Mouse (Mus musculus) cerebellum, adult (tissue): ENCODE measurements around the gene Clasp1.
A peak's percentile ranks its signal among the peaks of the same experiment; 100 is the strongest.

Source experiments
- ATAC-seq: cut with Nextera tagmentation; 2 replicates; pipeline ENCODE4 v1.9.2; 2017; ENCODE audit warnings: mild to moderate bottlenecking, moderate library complexity, mixed read lengths; ENCODE audit not compliant: insufficient number of reproducible peaks, low FRiP score, low TSS enrichment

Clasp1 gene

DNA sequence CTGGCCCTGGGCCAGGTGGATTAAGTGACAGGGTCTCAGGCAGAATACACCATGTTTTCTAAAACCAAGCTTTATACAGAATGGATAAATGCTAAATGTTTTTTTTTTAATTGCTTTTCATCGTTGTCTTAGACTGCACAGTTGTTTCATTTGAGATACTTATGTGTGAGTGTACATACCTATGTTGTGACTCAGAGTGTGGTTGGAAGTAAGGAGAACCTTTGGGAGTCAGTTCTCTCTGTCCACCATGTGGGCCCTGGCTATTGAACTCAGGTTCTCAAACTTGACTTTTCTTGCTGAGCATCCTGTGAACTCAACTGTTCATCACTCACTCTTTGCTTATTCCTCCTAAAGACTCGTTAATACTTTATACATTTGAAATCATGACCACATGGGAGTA lies 58.3 kb downstream of the Clasp1 start:
- no peak for ATAC-seq

DNA sequence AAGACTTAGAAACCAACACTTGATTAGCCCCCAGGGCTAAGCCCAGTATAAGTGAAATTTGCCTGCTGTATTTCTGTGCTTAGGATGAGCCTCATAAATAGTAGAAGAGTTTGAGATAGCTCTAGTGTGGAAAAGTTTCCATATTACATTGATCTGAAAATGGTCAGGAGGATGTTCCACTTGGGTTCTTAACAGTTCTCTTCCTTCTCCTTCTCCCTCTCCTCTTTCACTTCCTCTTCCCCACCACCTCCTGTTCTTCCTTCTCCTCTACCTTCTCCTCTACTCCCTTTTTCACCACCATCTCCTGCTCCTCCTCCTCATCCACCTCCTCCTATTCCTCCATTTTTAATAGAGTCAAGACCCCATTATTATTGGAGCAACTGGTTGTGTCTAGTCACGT lies 59.4 kb downstream of the Clasp1 start:
- no peak for ATAC-seq

DNA sequence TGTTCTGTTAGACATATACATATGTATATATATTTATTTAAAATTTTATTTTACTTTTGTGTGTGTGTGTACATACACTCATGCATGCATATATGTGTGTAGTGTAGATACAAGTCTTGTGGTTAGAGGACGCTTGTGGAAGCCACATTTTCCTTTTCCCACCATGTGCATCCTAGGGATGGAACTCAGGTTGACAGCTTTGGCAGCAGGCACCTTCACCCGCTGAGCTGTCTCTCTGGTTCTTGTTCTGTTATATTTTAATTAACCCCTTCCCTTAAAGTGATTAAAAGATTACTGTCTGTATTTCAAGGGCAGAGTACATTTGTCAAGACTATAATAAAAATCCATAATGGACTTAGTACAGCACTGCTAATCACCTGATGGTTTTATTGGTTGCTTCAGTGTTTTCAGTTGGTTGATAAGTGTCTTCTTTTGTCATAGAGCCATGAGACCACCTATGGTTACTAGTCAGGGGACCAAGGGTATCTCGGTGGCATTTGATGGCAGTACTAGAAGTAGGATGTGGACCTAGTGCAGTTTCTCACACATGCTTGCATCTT lies 62.1 kb downstream of the Clasp1 start:
- no peak for ATAC-seq

DNA sequence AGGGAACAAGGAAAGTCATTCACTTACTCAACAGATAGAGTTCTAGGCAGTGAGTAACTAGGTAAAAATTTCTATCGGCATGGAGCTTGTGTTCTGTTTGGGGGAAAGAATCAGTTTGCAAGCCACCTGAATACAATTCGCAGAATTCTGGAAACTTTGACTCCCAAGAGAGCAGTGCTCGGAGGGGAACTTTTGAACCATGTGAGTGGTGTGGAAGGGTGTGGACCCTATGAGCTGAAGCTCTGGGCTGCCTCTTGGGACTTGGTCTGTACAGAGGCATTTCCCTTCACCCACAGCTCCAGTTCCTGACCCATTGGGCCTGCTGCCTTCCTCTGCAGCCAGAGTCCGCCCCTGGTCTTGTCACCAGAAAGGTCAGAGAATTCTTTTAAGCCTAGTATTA lies 64.7 kb downstream of the Clasp1 start:
- no peak for ATAC-seq

DNA sequence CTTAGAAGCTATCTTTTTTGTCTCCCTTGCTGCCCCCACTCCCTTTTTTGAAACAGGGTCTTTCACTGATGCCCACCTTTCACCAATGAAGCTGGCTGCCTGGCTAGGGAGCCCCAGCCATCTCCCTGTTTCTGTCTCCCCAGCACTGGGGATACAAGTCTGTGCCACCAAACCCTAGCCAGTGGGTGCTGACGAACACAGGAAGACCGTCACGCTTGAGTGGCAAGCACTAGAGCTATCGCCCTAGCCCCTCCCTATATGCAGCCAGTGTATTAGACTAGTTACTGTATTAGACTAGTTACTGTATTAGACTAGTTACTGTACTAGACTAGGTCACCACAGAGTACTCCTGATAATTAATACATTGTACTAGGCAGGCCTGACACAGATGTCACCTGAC lies 66.0 kb downstream of the Clasp1 start:
- ATAC-seq, result no peak

DNA sequence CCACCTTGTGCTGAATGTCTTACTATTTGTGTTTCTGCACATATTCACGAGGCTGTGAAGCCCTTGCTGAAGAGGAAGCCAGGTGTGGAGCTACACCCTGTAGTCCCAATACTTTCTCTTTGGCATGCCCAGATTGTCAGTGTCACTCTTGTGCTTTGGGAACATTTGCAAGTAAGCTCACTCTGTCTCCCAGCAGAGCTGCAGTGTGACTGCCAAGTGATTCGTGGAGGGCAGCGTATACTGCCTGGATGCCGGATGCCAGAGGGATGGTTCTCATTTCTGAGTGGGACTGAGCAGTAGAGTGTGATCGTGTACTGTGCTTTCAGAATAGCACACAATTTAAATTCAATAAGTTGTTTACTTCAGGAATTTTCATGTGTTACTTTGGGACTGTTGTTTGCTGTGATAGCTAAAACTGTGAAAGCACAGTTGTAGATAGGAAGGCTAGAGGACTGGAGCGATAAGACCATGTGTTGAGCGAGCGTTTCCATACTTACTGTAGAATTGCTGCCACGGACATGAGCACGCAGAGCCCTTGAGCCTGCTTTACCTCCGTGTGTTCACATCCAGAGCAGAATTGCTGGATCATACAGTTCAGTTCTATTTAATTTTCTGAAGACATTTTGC lies 68.5 kb downstream of the Clasp1 start:
- ATAC-seq, result no peak

DNA sequence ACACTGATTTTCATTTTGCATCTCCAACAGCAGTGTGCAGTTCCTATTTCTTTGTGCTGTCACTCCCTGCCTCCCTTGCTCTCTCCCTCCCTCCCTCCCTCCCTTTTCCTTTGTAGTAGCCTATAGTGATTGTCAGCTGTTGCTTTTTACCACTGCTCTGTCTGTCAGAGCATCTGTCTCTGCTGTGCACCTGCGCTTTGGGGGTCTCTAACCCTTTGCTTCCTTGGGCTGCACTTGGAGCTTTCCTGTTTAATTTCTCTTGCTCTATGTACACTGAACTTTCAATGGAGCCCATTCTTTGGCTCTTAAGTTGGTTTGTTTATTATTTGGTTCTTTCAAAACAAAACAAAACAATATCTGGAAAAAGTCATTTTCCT lies 69.0 kb downstream of the Clasp1 start:
- no peak for ATAC-seq

DNA sequence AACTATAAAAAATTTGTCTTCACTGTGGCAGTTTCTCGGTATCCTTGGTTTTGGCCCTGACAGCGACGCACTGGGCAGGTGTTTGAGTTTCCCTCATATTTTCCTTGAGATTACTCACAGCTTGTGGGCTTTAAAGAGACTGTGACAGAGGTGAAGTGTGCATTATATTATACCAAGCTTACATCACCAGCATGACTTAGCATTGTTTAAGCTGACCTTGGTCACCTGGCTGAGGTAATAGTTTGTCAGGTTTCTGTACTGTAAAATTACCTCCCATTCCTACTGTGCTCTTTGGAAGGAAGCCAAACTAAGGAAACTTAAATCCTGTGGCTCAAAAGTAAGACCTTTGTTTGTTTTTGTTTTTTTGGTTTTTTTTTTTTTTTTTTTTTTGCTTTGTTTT lies 69.4 kb downstream of the Clasp1 start:
- no peak for ATAC-seq

DNA sequence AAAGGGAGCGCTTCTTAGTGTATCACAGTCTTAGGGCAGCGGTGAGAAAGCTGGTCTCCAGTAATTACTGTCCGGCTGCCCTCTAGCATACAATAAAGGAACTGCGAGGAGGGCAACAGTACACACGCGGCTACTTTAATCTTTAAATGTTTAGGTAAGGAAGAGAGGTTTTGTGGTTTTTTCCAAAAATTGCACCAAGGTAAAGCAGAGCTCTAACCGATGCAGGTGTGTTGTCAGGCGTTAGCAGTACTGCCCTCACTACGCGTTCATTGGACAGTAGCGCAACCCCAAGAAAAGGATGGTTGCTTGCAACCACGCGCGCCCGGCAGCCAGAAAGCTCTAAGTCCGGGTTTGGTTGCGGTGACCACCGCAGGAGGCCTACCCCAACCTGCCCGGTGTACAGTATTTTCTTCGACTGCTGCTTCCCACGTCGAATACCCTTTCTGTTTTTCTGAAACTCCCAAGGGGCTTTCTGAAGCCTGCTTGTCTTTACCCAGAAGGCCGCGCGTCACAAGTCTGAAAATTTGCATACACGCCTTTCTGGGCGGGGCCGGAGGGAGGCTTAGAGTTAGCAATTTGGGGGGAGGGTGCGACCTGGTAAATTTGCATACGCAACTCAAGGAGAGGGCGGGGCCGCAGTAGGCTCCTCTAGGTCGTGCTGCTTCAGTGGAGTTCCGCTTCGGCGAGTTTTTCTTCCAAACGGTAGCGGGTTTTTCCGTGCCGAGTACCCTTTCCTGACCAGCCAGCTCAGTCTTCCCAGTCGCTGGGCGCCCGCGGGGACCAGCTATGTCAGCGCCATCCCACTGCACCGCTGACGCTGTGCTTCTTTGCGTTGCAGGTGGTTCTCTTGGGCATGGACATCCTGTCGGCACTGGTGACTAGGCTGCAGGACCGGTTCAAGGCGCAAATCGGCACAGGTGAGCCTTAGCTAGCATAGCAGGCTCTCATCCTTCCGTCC lies 70.4 kb downstream of the Clasp1 start:
- peak; percentile 86 for ATAC-seq

DNA sequence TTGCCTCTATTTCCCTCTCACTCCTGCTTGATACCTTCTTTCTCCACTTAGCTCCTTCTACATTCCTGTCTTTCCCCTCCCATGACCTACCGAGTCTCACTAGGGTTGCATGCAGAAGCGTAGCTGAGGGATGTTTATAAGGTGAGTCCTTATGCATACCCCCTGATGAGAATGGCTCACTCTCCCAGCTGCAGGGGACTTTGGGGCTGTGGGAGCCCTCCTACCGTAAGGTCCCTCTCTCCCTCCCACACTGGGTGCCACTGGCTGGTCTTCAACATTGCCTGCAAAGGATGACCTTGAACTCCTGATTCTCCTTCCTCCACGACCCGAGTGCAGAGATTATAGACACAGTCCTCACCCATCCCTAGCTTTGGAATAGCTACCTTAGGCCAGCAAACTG lies 71.9 kb downstream of the Clasp1 start:
- no peak for ATAC-seq

DNA sequence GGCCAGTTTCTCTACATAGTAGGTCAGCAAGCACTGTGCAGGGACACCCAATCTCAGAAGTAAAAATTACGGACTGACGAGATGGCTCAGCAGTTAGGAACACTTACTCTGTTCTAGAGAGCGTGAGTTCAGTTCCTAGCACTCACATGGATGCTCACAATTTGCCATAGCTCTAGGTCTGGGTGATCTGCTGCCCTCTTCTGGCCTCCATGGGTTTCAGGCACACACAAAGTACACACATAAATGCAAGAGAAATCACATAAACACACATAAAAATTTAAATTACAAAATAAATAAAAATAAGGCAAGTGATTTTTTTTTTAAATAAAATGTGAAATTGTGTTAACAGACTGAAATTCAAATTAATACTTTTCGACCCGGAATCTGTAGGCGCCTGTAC lies 77.2 kb downstream of the Clasp1 start:
- ATAC-seq, result no peak

DNA sequence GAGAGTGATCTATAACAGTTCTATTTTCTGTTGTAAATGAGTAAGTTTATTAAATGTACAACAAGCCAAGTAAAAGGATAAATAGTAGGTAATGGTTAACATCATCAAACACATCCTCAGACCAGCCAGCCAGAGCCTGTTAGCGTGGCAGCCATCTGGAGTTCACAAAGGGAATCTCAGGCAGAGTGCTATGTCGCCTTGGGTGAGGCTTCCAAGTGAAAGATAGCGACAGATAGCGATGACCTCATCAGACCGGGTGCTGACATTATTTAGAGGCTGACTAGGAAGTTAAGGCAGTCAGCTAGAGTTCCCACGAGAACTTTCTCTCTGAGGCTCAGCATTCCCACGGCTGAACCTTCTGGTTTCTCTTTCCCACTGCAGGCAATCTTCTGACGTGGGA lies 83.5 kb downstream of the Clasp1 start:
- ATAC-seq, result no peak

DNA sequence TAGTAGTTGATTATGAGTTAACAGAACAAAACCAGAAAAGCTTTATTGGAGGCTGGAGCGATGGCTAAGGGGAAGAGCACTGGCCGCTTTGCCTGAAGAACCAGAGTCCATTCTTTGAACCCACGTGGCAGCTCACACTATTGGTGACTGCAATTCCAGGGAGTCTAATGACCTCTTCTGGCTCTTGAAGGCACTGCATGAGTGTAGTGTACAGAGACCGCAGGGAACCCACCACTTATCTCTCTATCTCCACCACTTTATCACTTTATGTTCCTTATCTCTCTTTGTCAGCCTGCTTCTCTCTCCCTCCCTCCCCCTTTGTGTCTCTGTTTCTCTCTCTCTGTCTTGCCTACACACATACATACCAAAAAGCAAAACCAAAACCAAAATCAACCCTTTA lies 88.1 kb downstream of the Clasp1 start:
- ATAC-seq, result peak; percentile 69

DNA sequence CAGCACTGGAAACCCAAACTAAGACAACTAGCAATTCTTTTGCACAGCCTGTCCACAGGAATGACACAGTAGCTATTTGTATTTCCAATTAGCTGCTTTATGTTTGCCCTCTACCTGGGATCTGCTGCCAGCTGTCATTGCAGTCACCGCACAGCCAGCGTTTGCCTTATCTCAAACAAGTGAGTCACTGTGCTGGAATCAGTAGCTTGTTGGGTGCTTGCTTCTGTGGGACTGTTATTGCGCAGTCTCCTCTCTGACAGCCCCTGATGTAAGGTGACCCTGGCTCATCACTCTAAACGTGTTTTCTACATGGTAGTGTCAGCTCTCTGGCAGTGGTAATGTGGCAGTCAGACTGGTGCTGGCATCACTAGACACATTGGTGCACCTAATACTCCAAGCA lies 90.4 kb downstream of the Clasp1 start:
- no peak for ATAC-seq

DNA sequence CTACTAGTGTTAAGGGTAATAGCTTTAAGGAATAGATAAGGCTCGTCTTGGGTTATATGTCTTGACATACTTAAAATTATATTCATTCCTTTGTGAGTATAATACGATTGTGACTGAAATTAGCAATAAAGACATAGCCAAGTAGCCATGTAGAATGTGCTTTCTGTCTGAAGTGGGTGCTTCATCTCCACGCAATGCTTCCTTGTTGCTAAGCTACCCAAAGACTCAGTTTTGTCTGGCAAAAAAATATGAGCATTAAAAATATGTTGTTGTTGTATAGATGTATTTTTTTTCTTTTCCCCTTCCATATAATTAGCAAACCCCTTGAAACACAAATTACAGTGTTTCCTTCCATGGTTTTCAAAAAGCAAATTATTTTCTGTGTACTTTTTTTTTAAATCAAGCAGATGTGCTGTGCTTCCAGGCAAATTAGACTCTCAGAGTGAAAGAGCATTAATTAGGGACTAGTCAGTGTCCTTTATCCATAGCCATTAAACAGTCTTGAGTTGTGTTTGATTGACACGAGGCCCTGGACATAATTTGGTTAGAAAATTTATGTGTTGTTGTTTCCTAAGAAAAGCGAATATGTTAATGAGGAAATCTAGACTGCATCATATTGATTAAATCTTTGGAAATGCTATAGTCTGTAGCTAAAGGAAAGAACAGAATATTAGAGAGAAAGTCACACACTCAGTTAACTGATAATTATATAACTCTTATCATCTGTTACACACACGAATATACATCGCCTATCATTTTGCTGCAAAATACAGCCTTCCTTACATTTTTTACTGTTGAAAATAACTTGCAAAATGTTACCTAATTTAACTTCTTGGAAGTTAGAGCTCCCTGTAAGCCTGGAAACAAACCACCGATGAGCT lies 91.9 kb downstream of the Clasp1 start:
- ATAC-seq, result no peak

DNA sequence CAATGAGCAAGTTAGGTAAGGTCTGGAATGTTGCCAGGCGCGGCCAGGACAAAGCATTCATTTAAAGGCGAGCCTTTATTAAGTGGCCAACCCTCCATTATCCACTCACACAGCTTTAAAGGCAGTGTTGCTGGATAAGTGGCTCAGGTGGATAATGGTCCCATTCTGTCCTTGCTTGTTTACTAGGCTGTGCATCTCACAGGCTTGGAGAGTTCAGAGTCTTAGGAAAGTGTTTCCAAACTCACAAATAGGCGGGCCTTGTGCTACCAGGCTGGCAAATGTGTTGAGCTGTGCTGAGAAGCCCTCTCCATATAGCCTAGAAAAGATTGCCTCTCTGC lies 92.5 kb downstream of the Clasp1 start:
- no peak for ATAC-seq

DNA sequence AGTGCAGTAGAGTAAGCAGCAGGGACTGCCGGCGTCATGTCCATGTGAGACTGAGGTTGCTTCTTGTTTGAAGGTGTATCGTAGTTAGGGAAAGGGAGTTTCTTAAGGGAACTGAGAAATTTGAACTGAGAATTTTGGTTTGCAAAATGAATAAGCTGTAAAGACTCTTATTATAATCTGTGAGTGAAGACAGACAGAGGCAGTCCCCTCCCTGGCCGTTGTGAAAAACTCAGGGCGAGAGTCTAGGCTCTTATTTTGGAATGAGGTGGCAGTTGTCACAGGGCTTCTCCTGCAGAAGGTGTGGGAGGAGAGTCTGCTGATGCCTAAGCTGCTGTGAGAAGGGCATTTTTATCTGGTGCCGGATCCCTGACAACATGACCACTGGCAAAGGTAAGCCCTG lies 92.8 kb downstream of the Clasp1 start:
- ATAC-seq, result no peak

DNA sequence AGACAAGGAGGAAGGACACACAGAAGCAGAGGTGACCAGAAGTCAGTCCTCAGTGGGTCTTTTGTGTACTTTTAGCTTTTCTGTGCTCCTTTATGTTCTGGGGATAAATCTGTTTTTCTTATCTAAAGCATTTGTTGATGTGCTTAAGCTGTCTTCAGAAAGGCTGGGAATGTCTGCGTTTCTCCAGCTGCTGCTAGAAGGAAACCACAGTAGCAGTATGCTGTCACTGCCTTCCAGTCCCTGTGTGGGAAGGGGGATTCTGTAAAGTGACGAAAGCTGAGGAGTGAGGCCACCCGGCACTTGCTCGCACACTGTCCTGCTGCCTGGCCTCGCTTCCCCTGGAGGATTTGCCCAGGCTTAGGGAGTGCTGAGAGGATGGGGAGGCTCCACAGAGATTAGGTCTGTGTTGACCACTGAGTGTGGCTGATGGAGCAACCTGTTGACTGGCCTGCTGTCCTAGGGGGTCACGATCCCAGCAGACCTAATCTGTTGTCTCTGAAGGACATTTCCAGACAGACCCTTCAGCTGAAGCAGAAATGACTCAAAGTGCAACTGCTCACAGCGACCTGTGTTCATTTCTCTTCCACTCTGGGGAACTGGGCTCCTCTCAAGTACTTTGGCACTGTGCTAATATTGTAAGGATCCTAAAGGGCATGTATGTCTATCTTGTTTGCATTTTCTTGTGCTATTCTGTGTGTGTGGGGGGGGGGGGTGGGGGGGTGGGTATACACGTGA lies 93.6 kb downstream of the Clasp1 start:
- no peak for ATAC-seq

DNA sequence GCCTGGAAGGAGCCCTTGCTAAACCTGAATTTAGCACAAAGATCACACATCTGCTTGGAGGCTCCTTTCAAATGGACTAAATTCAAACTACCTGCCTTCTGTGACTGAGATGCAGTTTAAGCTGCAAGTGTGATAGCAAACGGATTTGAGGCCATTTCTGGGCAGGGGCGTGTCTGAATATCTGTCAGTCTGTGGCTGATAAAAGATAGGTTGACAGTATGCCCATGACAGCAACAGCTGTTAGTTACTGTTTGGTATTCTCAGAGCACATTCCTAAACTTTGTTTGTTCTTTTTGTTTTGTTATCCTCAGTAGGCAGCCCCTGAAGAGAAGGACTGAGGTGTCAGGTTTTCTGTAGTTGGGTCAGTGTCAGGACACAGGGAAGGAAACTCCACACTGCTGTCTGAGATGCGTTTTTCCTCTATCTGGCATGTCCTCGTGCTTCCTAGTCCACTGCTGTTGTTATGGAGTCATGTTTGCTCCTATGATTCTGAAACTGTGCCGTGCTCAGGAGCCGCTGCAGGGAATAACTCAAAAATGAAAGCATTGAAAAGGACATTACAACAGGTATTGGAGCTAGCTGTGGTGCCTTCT lies 94.7 kb downstream of the Clasp1 start:
- no peak for ATAC-seq

DNA sequence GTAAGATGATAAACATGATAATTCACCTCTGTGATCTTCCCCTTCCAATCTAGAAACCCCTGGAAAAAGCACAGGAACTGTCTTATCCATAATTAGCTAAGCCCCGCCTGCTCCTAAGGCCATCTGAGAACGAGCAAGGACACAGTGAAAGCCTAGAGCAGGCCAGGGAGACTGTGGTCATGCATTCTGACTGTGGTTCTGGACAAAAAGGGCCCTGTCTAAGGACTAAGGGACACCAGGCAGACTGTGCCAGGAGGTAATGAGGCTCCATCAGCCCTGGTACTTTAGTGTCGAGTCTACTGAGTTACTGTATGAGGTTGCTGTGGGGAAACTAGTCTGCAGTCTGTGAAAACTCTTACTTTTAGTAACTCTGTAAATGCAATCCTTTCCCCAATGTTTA lies 96.7 kb downstream of the Clasp1 start:
- 0 out of 2 replicates have a peak, but pooled peaks have one; percentile 51 for ATAC-seq
